Mouse (Mus musculus) spleen, postnatal 14 days (tissue): Measurements from ENCODE around the gene Arl5c.
"Not testable (repeated sequence)": the region's sequence is repeated elsewhere in the genome, so short reads cannot be mapped to it uniquely, and the experiment has no call there.

Experiments
- DNase-seq, 2 experiments: peaks; one replicate each; pipeline ENCODE4 v3.0.0; 2021 to 2022; ENCODE audit warnings: low spot score in 2 of 2

The Arl5c gene

GRCm38 (mm10) chr11:97959300-97959680 lies 36.7 kb downstream of the Arl5c start:
- no peak for DNase-seq

- no peak for DNase-seq
Observed at GRCm38 (mm10) chr11:97958641-97959299, 37.2 kb downstream of the Arl5c start.

GRCm38 (mm10) chr11:97956905-97957560 lies 38.9 kb downstream of the Arl5c start:
- no peak for DNase-seq

GRCm38 (mm10) chr11:97955915-97956314 lies 40.1 kb downstream of the Arl5c start:
- no peak for DNase-seq

- DNase-seq, result no peak
Observed at GRCm38 (mm10) chr11:97955146-97955902, 40.7 kb downstream of the Arl5c start.

- no peak for DNase-seq
Observed at GRCm38 (mm10) chr11:97954469-97955141, 41.4 kb downstream of the Arl5c start.

GRCm38 (mm10) chr11:97953939-97954275 lies 42.1 kb downstream of the Arl5c start:
- DNase-seq, result no peak

- no peak for DNase-seq
Observed at GRCm38 (mm10) chr11:97953179-97953938, 42.6 kb downstream of the Arl5c start.

- DNase-seq, result no peak
Observed at GRCm38 (mm10) chr11:97952367-97953006, 43.5 kb downstream of the Arl5c start.

- DNase-seq, result no peak
Observed at GRCm38 (mm10) chr11:97949703-97950475, 46.1 kb downstream of the Arl5c start.

- DNase-seq, result peak in 1 of 2 experiments; percentile 44
Observed at GRCm38 (mm10) chr11:97947426-97947825, 48.6 kb downstream of the Arl5c start.

GRCm38 (mm10) chr11:97945738-97946289 lies 50.2 kb downstream of the Arl5c start:
- not testable (repeated sequence) for DNase-seq

GRCm38 (mm10) chr11:97945031-97945430 lies 51.0 kb downstream of the Arl5c start:
- DNase-seq, result no peak

GRCm38 (mm10) chr11:97943256-97943655 lies 52.7 kb downstream of the Arl5c start:
- DNase-seq, result no peak

- DNase-seq, result no peak
Observed at GRCm38 (mm10) chr11:97942420-97943111, 53.4 kb downstream of the Arl5c start.
